Mouse (Mus musculus) lung, embryonic 14.5 days (tissue): ENCODE data around the gene Micu1. TPM values are rescaled to one million over a fixed set of nuclear protein-coding genes. Genes with fewer than 3 reads are reported as not detected.

Experiments
- ATAC-seq: fragments of 200-750 bp; cut with Nextera tagmentation; 2 replicates; pipeline ENCODE4 v1.8.0; 2017; ENCODE audit warnings: mild to moderate bottlenecking, moderate TSS enrichment, moderate library complexity; ENCODE audit not compliant: insufficient read depth
- DNase-seq: peaks from one replicate; pipeline ENCODE4 v3.0.0-alpha.2; 2015
- H3K27ac ChIP-seq: fragments of 300-500 bp; sonication (generic); 2 replicates; pipeline ENCODE4 v1.5.1; 2014; ENCODE audit warnings: low read depth, mild to moderate bottlenecking, moderate library complexity
- H3K27me3 ChIP-seq: fragments of 300-500 bp; sonication (generic); 2 replicates; pipeline ENCODE4 v1.6.1; 2014; ENCODE audit warnings: low read length, control low read depth; ENCODE audit not compliant: insufficient read depth
- H3K36me3 ChIP-seq: fragments of 300-500 bp; sonication (generic); 2 replicates; pipeline ENCODE4 v1.6.1; 2014; ENCODE audit warnings: control low read depth; ENCODE audit not compliant: insufficient read depth
- H3K4me1 ChIP-seq: fragments of 300-500 bp; sonication (generic); 2 replicates; pipeline ENCODE4 v1.6.1; 2014; ENCODE audit warnings: antibody characterized with exemption, control low read depth; ENCODE audit not compliant: insufficient read depth
- H3K4me2 ChIP-seq: fragments of 300-500 bp; sonication (generic); 2 replicates; pipeline ENCODE4 v1.6.1; 2014; ENCODE audit warnings: mild to moderate bottlenecking
- H3K4me3 ChIP-seq: fragments of 300-500 bp; sonication (generic); 2 replicates; pipeline ENCODE4 v1.5.1; 2014; ENCODE audit warnings: low read depth, low read length
- H3K9ac ChIP-seq: fragments of 300-500 bp; sonication (generic); 2 replicates; pipeline ENCODE4 v1.6.1; 2014
- H3K9me3 ChIP-seq: fragments of 300-500 bp; sonication (generic); 2 replicates; pipeline ENCODE4 v1.6.1; 2016; ENCODE audit warnings: low read depth, low read length, control low read depth
- CTCF ChIP-seq: IDR thresholded peaks from 2 replicates; pipeline ENCODE4 v1.5.1; 2016; ENCODE audit warnings: antibody characterized with exemption, low read depth
- WGBS: fragments of 180-500 bp; shearing (Covaris S2); extraction: QIAGEN DNeasy Blood & Tissue Kit; methylation state at CpG from one replicate; pipeline ENCODE4 v1.1.7; 2014; 5-methylcytosine and 5-hydroxymethylcytosine counted together
- polyA plus RNA-seq: library from polyadenylated mRNA; unstranded; fragments of >200 nt; fragmentation: Nextera tagmentation; extraction: Ambion mirVana; gene quantifications from 2 replicates; pipeline ENCODE4 v1.2.1, GENCODE M21; 2014

Micu1 gene
- polyA plus RNA-seq, 1 experiment from 2014 or later = 83.9 TPM

- Histone ChIP-seq H3K9me3 (no peaks in the 10 kb centered on the region), H3K36me3 (no peaks in the 10 kb centered on the region), H3K4me3 (no peak overlapping the region), H3K27ac (no peak overlapping the region), H3K4me2 (no peak overlapping the region), H3K4me1 (no peaks in the 10 kb centered on the region), H3K9ac (no peak overlapping the region), H3K27me3 (no peaks in the 10 kb centered on the region)
- ATAC-seq (no peak), DNase-seq (no peak)
- TF ChIP-seq CTCF = no peak
- 57% methylated on average over 9 of the region's 9 CpGs for WGBS
Observed at GRCm38 (mm10) chr10:59848953-59849352, 146.7 kb downstream of the Micu1 start.

DNA sequence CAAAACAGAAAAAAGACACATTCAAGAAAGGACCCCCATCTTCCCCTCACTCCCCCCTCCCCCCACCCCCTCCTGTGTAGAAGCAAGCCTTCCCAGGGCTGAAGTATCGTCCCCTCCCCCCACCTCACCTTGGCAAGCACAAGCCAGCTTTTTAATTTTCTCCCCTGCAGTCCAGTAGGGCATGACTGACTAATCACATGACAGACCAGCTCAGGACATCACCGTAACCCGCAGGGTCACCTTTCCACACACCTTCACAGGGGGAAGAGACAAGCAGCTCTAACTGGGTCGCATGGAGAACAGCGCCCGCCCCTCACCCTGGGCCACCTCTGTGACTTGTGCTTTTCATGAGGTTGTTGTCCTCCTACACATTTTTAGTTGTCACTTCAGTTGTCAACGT is 147.1 kb downstream of the Micu1 start:
- Histone ChIP-seq H3K9me3 (no peaks in the 10 kb centered on the region), H3K27me3 (no peaks in the 10 kb centered on the region), H3K4me1 (no peaks in the 10 kb centered on the region), H3K36me3 (no peaks in the 10 kb centered on the region), H3K27ac (no peak overlapping the region), H3K4me3 (no peak overlapping the region), H3K9ac (no peak overlapping the region), H3K4me2 (no peak overlapping the region)
- no peak for ATAC-seq
- DNase-seq = no peak
- TF ChIP-seq CTCF = no peak
- 79% methylated on average over 7 of the region's 7 CpGs for WGBS

DNA sequence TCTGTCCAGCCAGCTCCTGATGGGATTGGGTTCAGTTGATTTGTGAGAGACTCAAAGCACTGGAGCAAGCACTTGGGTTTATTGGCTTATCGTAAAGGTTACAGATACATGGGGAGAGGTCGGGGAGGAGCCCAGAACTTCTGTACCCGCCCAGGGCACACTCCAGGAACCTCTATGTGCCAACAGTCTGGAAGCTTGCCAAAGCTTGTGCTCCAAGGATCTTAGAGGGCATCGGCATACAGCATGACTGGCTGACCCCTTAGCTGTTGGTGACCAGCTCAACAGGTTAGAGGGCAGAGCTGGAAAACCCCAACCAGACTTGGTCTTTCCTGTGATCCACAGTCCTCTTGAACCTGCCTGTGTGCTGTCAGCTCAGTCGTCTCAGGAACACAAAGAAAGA is 154.9 kb downstream of the Micu1 start:
- ATAC-seq (no peak), DNase-seq (no peak)
- Histone ChIP-seq H3K4me1 (no peaks in the 10 kb centered on the region), H3K9ac (no peak overlapping the region), H3K27me3 (no peaks in the 10 kb centered on the region), H3K4me2 (no peak overlapping the region), H3K36me3 (no peaks in the 10 kb centered on the region), H3K4me3 (no peak overlapping the region), H3K9me3 (no peaks in the 10 kb centered on the region), H3K27ac (no peak overlapping the region)
- TF ChIP-seq CTCF = no peak
- WGBS = 81% methylated on average over 5 of the region's 5 CpGs

DNA sequence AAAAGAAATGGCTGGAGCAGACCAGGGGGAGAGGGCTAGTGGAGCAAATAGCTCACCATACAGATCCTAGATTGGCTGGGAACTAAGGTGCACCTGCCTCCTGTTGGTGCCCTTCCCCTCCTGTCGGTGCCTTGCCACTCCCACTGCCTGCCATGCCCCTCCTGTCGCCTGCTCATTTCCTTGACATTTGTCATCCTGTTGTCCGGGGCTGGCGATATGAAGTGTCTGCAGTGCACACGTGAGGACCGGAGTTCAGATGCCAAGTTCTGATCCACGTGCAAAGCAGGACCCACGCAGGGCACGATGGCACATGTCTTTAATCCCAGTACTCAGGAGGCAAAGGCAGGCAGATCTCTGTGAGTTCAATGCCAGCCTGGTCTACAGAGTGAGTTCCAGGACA is 158.4 kb downstream of the Micu1 start:
- no peak for DNase-seq
- Histone ChIP-seq H3K9me3 (no peaks in the 10 kb centered on the region), H3K9ac (no peak overlapping the region), H3K4me1 (no peaks in the 10 kb centered on the region), H3K4me3 (no peak overlapping the region), H3K36me3 (peaks cover 13% of the 10 kb centered on the region), H3K27ac (no peak overlapping the region), H3K27me3 (no peaks in the 10 kb centered on the region), H3K4me2 (no peak overlapping the region)
- no peak for ATAC-seq
- 63% methylated on average over 9 of the region's 9 CpGs for WGBS
- no peak for TF ChIP-seq CTCF

DNA sequence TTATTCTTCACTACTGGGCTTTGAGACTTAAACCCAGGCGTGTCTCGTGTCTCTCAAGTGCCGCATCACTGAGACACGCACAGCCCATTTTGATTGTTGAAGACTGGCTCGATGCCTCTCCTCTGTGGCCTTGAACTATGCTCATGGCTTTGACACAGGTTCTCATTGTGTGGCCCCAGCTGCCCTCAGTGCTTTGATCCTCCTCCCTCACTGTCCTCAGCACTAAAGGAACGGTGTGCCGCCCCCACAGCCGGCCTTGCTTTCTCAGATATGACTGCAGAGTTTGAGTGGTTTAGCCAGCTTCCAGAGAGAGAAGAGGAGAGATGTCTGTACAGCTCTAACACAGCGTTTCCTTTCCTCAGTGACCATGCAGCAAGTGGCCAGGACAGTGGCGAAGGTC is 158.9 kb downstream of the Micu1 start:
- no peak for ATAC-seq
- no peak overlapping the region for H3K9ac ChIP-seq
- WGBS = 77% methylated on average over 10 of the region's 10 CpGs

GRCm38 (mm10) chr10:59862816-59863440 is 160.7 kb downstream of the Micu1 start:
- ATAC-seq = no peak
- no peaks in the 10 kb centered on the region for H3K27me3 ChIP-seq
- H3K27ac ChIP-seq = no peak overlapping the region
- no peak for DNase-seq
- no peaks in the 10 kb centered on the region for H3K9me3 ChIP-seq
- no peak overlapping the region for H3K9ac ChIP-seq
- no peak overlapping the region for H3K4me2 ChIP-seq
- TF ChIP-seq CTCF = no peak
- H3K36me3 ChIP-seq = peaks cover 13% of the 10 kb centered on the region
- WGBS = 82% methylated on average over 6 of the region's 6 CpGs
- no peak overlapping the region for H3K4me3 ChIP-seq
- no peaks in the 10 kb centered on the region for H3K4me1 ChIP-seq

More for the DNA sequence above, 158.9 kb downstream of the Micu1 start:
- H3K36me3 ChIP-seq = peaks cover 13% of the 10 kb centered on the region
- H3K27ac ChIP-seq = no peak overlapping the region
- no peak overlapping the region for H3K4me2 ChIP-seq
- DNase-seq = no peak
- no peaks in the 10 kb centered on the region for H3K4me1 ChIP-seq
- no peak overlapping the region for H3K4me3 ChIP-seq
- no peaks in the 10 kb centered on the region for H3K27me3 ChIP-seq
- no peaks in the 10 kb centered on the region for H3K9me3 ChIP-seq
- TF ChIP-seq CTCF = no peak

DNA sequence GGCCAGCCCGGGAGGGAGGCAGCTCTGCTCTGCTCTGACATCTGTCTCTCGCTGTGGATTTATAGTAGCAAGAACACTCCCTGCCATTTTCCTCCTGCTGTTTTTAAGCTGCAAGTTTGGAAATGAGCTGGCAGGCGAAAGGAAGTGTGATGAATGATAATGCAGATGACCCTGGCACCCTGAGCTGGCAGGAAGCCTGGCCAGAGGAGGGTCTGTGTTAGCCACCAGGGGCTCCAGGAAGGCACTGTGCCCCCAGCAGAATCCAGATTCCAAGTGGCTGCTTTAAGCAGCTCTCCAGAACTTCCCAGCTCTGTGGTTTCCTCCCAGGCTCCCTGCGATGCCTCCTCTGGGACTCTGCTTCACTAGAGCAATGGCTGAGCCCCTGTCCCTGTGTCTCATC is 161.3 kb downstream of the Micu1 start:
- no peak overlapping the region for H3K4me3 ChIP-seq
- no peaks in the 10 kb centered on the region for H3K27me3 ChIP-seq
- no peaks in the 10 kb centered on the region for H3K4me1 ChIP-seq
- H3K4me2 ChIP-seq = no peak overlapping the region
- DNase-seq (peak; percentile 41), ATAC-seq (no peak)
- H3K9ac ChIP-seq = no peak overlapping the region
- no peak overlapping the region; the same call in 1 of the 2 replicates for H3K27ac ChIP-seq
- peaks cover 13% of the 10 kb centered on the region for H3K36me3 ChIP-seq
- WGBS = 29% methylated on average over 4 of the region's 4 CpGs
- no peaks in the 10 kb centered on the region for H3K9me3 ChIP-seq
- no peak for TF ChIP-seq CTCF
